Mouse (Mus musculus) cortical plate, adult 2 months (tissue): ENCODE measurements around the gene Atxn2l.

Experiments
- CTCF ChIP-seq: fragments of 200-500 bp; IDR thresholded peaks from 2 replicates; pipeline ENCODE4 v1.5.1; 2011; ENCODE audit warnings: mild to moderate bottlenecking, control low read depth, low read length; ENCODE audit not compliant: insufficient read depth; ENCODE audit errors: extremely low read depth
- POLR2A ChIP-seq: fragments of 200-500 bp; IDR thresholded peaks from 2 replicates; pipeline ENCODE4 v1.6.1; 2011; ENCODE audit warnings: mild to moderate bottlenecking, low read length, control low read depth; ENCODE audit not compliant: insufficient read depth; ENCODE audit errors: extremely low read depth

- TF ChIP-seq CTCF (no peak), POLR2A (no peak)
These were observed 5.3 kb downstream of the Atxn2l start for GRCm38 (mm10) chr7:126497966-126498365.
